Mouse (Mus musculus) erythroid progenitor cell, adult 5-6 weeks (primary cell): ENCODE measurements around the gene Stx5a. TPM values are rescaled to one million over a fixed set of nuclear protein-coding genes. Genes with fewer than 3 reads are reported as not detected.

Experiments
- ATAC-seq: replicated peaks from 2 replicates; pipeline ENCODE4 v1.8.0; 2016; ENCODE audit warnings: moderate number of reproducible peaks, mild to moderate bottlenecking, moderate TSS enrichment, inconsistent platforms; ENCODE audit not compliant: poor library complexity, low FRiP score, severe bottlenecking
- total RNA-seq, 2 experiments: library from RNA; stranded (forward) in 1 of 2; stranded (reverse) in 1 of 2; fragments of 150-400 nt in 1 of 2; fragments of 186-747, 209-891 nt in 1 of 2; gene quantifications; 2 replicates each; pipeline versions ENCODE4 v1.2.3 to v1.2.4; 2015 to 2017; ENCODE audit warnings: low replicate concordance in 2 of 2

The Stx5a gene
- total RNA-seq, 2 experiments from 2014 or later, result 97.7 to 119 TPM

- no peak for ATAC-seq
Observed at GRCm38 (mm10) chr19:8788521-8788920, 47.3 kb downstream of the Stx5a start.

GRCm38 (mm10) chr19:8789171-8789570, 48.0 kb downstream of the Stx5a start:
- ATAC-seq, result no peak

GRCm38 (mm10) chr19:8790171-8790570, 49.0 kb downstream of the Stx5a start:
- ATAC-seq, result no peak

- peak; percentile 70 for ATAC-seq
Observed at GRCm38 (mm10) chr19:8798264-8798946, 57.2 kb downstream of the Stx5a start, which contains the start of gene Polr2g. Gene Polr2g, minus strand, starts transcription at chr19:8798577.

- ATAC-seq, result no peak
Observed at GRCm38 (mm10) chr19:8798947-8799315, 57.7 kb downstream of the Stx5a start.

GRCm38 (mm10) chr19:8802130-8802821, 61.1 kb downstream of the Stx5a start, which contains the start of gene Zbtb3:
Gene Zbtb3, plus strand, starts transcription at chr19:8802555.
- peak; percentile 94 for ATAC-seq

- ATAC-seq, result no peak
Observed at GRCm38 (mm10) chr19:8803204-8803780, 62.1 kb downstream of the Stx5a start.

- no peak for ATAC-seq
Observed at GRCm38 (mm10) chr19:8803879-8804660, 62.9 kb downstream of the Stx5a start.

Other genes with a start within 250 kb of the Stx5a start
Only the 30 nearest of the 33 such genes appear.
- gene Slc22a8, start 150.2 kb upstream of the Stx5a start, total RNA-seq (2015; ENCODE audit: low replicate concordance), result 1.1 TPM in 1 of 2 replicates, not detected in the other
- not detected in 2 replicates for gene Slc22a8, start 150.2 kb upstream of the Stx5a start, total RNA-seq (2017; ENCODE audit: low replicate concordance)
- not detected in 2 replicates for gene Slc22a6, start 123.4 kb upstream of the Stx5a start, total RNA-seq (2015; ENCODE audit: low replicate concordance)
- not detected in 2 replicates for gene Slc22a6, start 123.4 kb upstream of the Stx5a start, total RNA-seq (2017; ENCODE audit: low replicate concordance)
- not detected in 2 replicates for gene Chrm1, start 77.6 kb upstream of the Stx5a start, total RNA-seq (2015; ENCODE audit: low replicate concordance)
- gene Chrm1, start 77.6 kb upstream of the Stx5a start, total RNA-seq (2017; ENCODE audit: low replicate concordance), result 0.26 TPM in 1 of 2 replicates, not detected in the other
- 198 and 206 TPM in 2 replicates for gene Slc3a2, start 18.0 kb upstream of the Stx5a start, total RNA-seq (2015; ENCODE audit: low replicate concordance)
- gene Slc3a2, start 18.0 kb upstream of the Stx5a start, total RNA-seq (2017; ENCODE audit: low replicate concordance), result 242 and 266 TPM in 2 replicates
- gene Wdr74, start 5.6 kb upstream of the Stx5a start, total RNA-seq (2015; ENCODE audit: low replicate concordance), result 22.0 and 28.9 TPM in 2 replicates
- 10.7 and 15.0 TPM in 2 replicates for gene Wdr74, start 5.6 kb upstream of the Stx5a start, total RNA-seq (2017; ENCODE audit: low replicate concordance)
- not detected in 2 replicates for gene 1700092M07Rik, start 695 bp upstream of the Stx5a start, total RNA-seq (2015; ENCODE audit: low replicate concordance)
- not detected in 2 replicates for gene 1700092M07Rik, start 695 bp upstream of the Stx5a start, total RNA-seq (2017; ENCODE audit: low replicate concordance)
- gene Nxf1, start 15.7 kb downstream of the Stx5a start, total RNA-seq (2015; ENCODE audit: low replicate concordance), result 462 and 487 TPM in 2 replicates
- 79.9 and 80.3 TPM in 2 replicates for gene Nxf1, start 15.7 kb downstream of the Stx5a start, total RNA-seq (2017; ENCODE audit: low replicate concordance)
- 25.9 and 40.7 TPM in 2 replicates for gene Tmem223, start 29.6 kb downstream of the Stx5a start, total RNA-seq (2015; ENCODE audit: low replicate concordance)
- gene Tmem223, start 29.6 kb downstream of the Stx5a start, total RNA-seq (2017; ENCODE audit: low replicate concordance), result 11.0 and 21.9 TPM in 2 replicates
- 80.7 and 134 TPM in 2 replicates for gene Tmem179b, start 33.1 kb downstream of the Stx5a start, total RNA-seq (2015; ENCODE audit: low replicate concordance)
- gene Tmem179b, start 33.1 kb downstream of the Stx5a start, total RNA-seq (2017; ENCODE audit: low replicate concordance), result 66.6 and 95.1 TPM in 2 replicates
- gene Taf6l, start 45.0 kb downstream of the Stx5a start, total RNA-seq (2015; ENCODE audit: low replicate concordance), result 6.7 and 24.1 TPM in 2 replicates
- gene Taf6l, start 45.0 kb downstream of the Stx5a start, total RNA-seq (2017; ENCODE audit: low replicate concordance), result 10.5 and 10.9 TPM in 2 replicates
- gene Polr2g, start 57.2 kb downstream of the Stx5a start, total RNA-seq (2015; ENCODE audit: low replicate concordance), result 49.0 and 51.2 TPM in 2 replicates
- 16.5 and 25.8 TPM in 2 replicates for gene Polr2g, start 57.2 kb downstream of the Stx5a start, total RNA-seq (2017; ENCODE audit: low replicate concordance)
- gene Zbtb3, start 61.1 kb downstream of the Stx5a start, total RNA-seq (2015; ENCODE audit: low replicate concordance), result not detected in 2 replicates
- gene Zbtb3, start 61.1 kb downstream of the Stx5a start, total RNA-seq (2017; ENCODE audit: low replicate concordance), result 1.3 TPM in 1 of 2 replicates, not detected in the other
- 55.8 and 56.6 TPM in 2 replicates for gene Ttc9c, start 77.9 kb downstream of the Stx5a start, total RNA-seq (2015; ENCODE audit: low replicate concordance)
- gene Ttc9c, start 77.9 kb downstream of the Stx5a start, total RNA-seq (2017; ENCODE audit: low replicate concordance), result 59.4 and 73.3 TPM in 2 replicates
- gene Hnrnpul2, start 78.6 kb downstream of the Stx5a start, total RNA-seq (2015; ENCODE audit: low replicate concordance), result 54.9 and 64.2 TPM in 2 replicates
- gene Hnrnpul2, start 78.6 kb downstream of the Stx5a start, total RNA-seq (2017; ENCODE audit: low replicate concordance), result 154 and 160 TPM in 2 replicates
- gene AC129217.1, start 88.4 kb downstream of the Stx5a start, total RNA-seq (2015; ENCODE audit: low replicate concordance), result not detected in 2 replicates
- 9.5 and 15.5 TPM in 2 replicates for gene AC129217.1, start 88.4 kb downstream of the Stx5a start, total RNA-seq (2017; ENCODE audit: low replicate concordance)
- gene Bscl2, start 96.1 kb downstream of the Stx5a start, total RNA-seq (2015; ENCODE audit: low replicate concordance), result 33.9 and 36.0 TPM in 2 replicates
- 20.2 and 27.1 TPM in 2 replicates for gene Bscl2, start 96.1 kb downstream of the Stx5a start, total RNA-seq (2017; ENCODE audit: low replicate concordance)
- gene Gng3, start 97.8 kb downstream of the Stx5a start, total RNA-seq (2015; ENCODE audit: low replicate concordance), result not detected in 2 replicates
- not detected in 2 replicates for gene Gng3, start 97.8 kb downstream of the Stx5a start, total RNA-seq (2017; ENCODE audit: low replicate concordance)
- gene Lrrn4cl, start 109.4 kb downstream of the Stx5a start, total RNA-seq (2015; ENCODE audit: low replicate concordance), result 1.7 TPM in 1 of 2 replicates, not detected in the other
- gene Lrrn4cl, start 109.4 kb downstream of the Stx5a start, total RNA-seq (2017; ENCODE audit: low replicate concordance), result 0.39 TPM in 1 of 2 replicates, not detected in the other
- 46.1 and 49.9 TPM in 2 replicates for gene Ubxn1, start 130.1 kb downstream of the Stx5a start, total RNA-seq (2015; ENCODE audit: low replicate concordance)
- 73.1 and 101 TPM in 2 replicates for gene Ubxn1, start 130.1 kb downstream of the Stx5a start, total RNA-seq (2017; ENCODE audit: low replicate concordance)
- gene Uqcc3, start 139.5 kb downstream of the Stx5a start, total RNA-seq (2015; ENCODE audit: low replicate concordance), result 8.8 and 23.1 TPM in 2 replicates
- 7.8 TPM in 1 of 2 replicates, not detected in the other for gene Uqcc3, start 139.5 kb downstream of the Stx5a start, total RNA-seq (2017; ENCODE audit: low replicate concordance)
- gene Lbhd1, start 142.3 kb downstream of the Stx5a start, total RNA-seq (2015; ENCODE audit: low replicate concordance), result 36.4 and 44.9 TPM in 2 replicates
- 6.4 and 9.9 TPM in 2 replicates for gene Lbhd1, start 142.3 kb downstream of the Stx5a start, total RNA-seq (2017; ENCODE audit: low replicate concordance)
- gene Gm49403, start 142.5 kb downstream of the Stx5a start, total RNA-seq (2015; ENCODE audit: low replicate concordance), result not detected in 2 replicates
- not detected in 2 replicates for gene Gm49403, start 142.5 kb downstream of the Stx5a start, total RNA-seq (2017; ENCODE audit: low replicate concordance)
- gene 1810009A15Rik, start 147.4 kb downstream of the Stx5a start, total RNA-seq (2015; ENCODE audit: low replicate concordance), result 11.5 and 13.4 TPM in 2 replicates
- 7.0 and 32.0 TPM in 2 replicates for gene 1810009A15Rik, start 147.4 kb downstream of the Stx5a start, total RNA-seq (2017; ENCODE audit: low replicate concordance)
- not detected in 2 replicates for gene Gm49416, start 147.5 kb downstream of the Stx5a start, total RNA-seq (2015; ENCODE audit: low replicate concordance)
- gene Gm49416, start 147.5 kb downstream of the Stx5a start, total RNA-seq (2017; ENCODE audit: low replicate concordance), result not detected in 2 replicates
- 10.1 and 14.3 TPM in 2 replicates for gene Ints5, start 151.6 kb downstream of the Stx5a start, total RNA-seq (2015; ENCODE audit: low replicate concordance)
- 7.1 and 7.6 TPM in 2 replicates for gene Ints5, start 151.6 kb downstream of the Stx5a start, total RNA-seq (2017; ENCODE audit: low replicate concordance)
- 71.0 and 83.0 TPM in 2 replicates for gene Ganab, start 156.7 kb downstream of the Stx5a start, total RNA-seq (2015; ENCODE audit: low replicate concordance)
- gene Ganab, start 156.7 kb downstream of the Stx5a start, total RNA-seq (2017; ENCODE audit: low replicate concordance), result 31.9 and 43.0 TPM in 2 replicates
- 16.2 and 28.1 TPM in 2 replicates for gene B3gat3, start 179.0 kb downstream of the Stx5a start, total RNA-seq (2015; ENCODE audit: low replicate concordance)
- gene B3gat3, start 179.0 kb downstream of the Stx5a start, total RNA-seq (2017; ENCODE audit: low replicate concordance), result 13.8 and 21.3 TPM in 2 replicates
- gene Rom1, start 187.9 kb downstream of the Stx5a start, total RNA-seq (2015; ENCODE audit: low replicate concordance), result not detected in 2 replicates
- gene Rom1, start 187.9 kb downstream of the Stx5a start, total RNA-seq (2017; ENCODE audit: low replicate concordance), result not detected in 2 replicates
- gene Eml3, start 188.1 kb downstream of the Stx5a start, total RNA-seq (2015; ENCODE audit: low replicate concordance), result 6.5 and 9.6 TPM in 2 replicates
- 7.1 and 14.0 TPM in 2 replicates for gene Eml3, start 188.1 kb downstream of the Stx5a start, total RNA-seq (2017; ENCODE audit: low replicate concordance)
- 59.9 and 70.3 TPM in 2 replicates for gene Mta2, start 200.5 kb downstream of the Stx5a start, total RNA-seq (2015; ENCODE audit: low replicate concordance)
- 84.2 and 125 TPM in 2 replicates for gene Mta2, start 200.5 kb downstream of the Stx5a start, total RNA-seq (2017; ENCODE audit: low replicate concordance)